Mouse (Mus musculus): ENCODE results near the gene Sult1e1. TPM values are rescaled to one million over a fixed set of nuclear protein-coding genes. Genes with fewer than 3 reads are reported as not detected.

Sult1e1 gene
- polyA plus RNA-seq (2012; fragmentation: generic; extraction: Trizol) = not detected

GRCm38 (mm10) chr5:87591494-87591893 is at the start of gene Sult1e1:
Sult1e1 (minus strand) TSS chr5:87591594.
- Histone ChIP-seq H3K27me3 (ENCODE audit: control insufficient read depth, insufficient read depth, insufficient read length) (no peaks in the 10 kb centered on the region), H3K79me2 (ENCODE audit: control insufficient read depth, insufficient read depth) (no peaks in the 10 kb centered on the region), H3K4me3 (no peak within 1 kb of the TSS), H3K4me2 (ENCODE audit: low read depth) (no peak within 1 kb of the TSS), H3K36me3 (ENCODE audit: control insufficient read depth, insufficient read depth) (no peaks in the 10 kb centered on the region), H3ac (ENCODE audit: control insufficient read depth, insufficient read length) (no peak within 1 kb of the TSS)
- no peak for TF ChIP-seq MYOG (IDR thresholded peaks at IDR 0.05; ENCODE audit: control insufficient read depth in 1 of 3, insufficient read depth in 1 of 3, insufficient read length in 2 of 3, low read depth in 2 of 3)
- no peak for TF ChIP-seq POLR2AphosphoS2 (IDR thresholded peaks at IDR 0.05; ENCODE audit: insufficient read length, low read depth)

GRCm38 (mm10) chr5:87622681-87623080 is 31.3 kb upstream of the Sult1e1 start:
- no peaks in the 10 kb centered on the region for H3K79me2 ChIP-seq (ENCODE audit: control insufficient read depth, insufficient read depth)
- H3ac ChIP-seq (ENCODE audit: control insufficient read depth, insufficient read length) = no peak overlapping the region
- H3K27me3 ChIP-seq (ENCODE audit: control insufficient read depth, insufficient read depth, insufficient read length) = no peaks in the 10 kb centered on the region
- peak; percentile 12; the same call in 1 of the 2 replicates for TF ChIP-seq CEBPB (IDR thresholded peaks at IDR 0.05; ENCODE audit: insufficient read depth, poor library complexity, severe bottlenecking)
- TF ChIP-seq MYOD1 (IDR thresholded peaks at IDR 0.05; ENCODE audit: control insufficient read depth in 1 of 3, insufficient read length in 2 of 3, low read depth in 2 of 3) = no peak
- H3K4me3 ChIP-seq = no peak overlapping the region
- H3K36me3 ChIP-seq (ENCODE audit: control insufficient read depth, insufficient read depth) = no peaks in the 10 kb centered on the region
- no peak overlapping the region for H3K4me2 ChIP-seq (ENCODE audit: low read depth)

- Histone ChIP-seq H3K79me2 (ENCODE audit: control insufficient read depth, insufficient read depth) (no peaks in the 10 kb centered on the region), H3K4me3 (no peak overlapping the region), H3K27me3 (ENCODE audit: control insufficient read depth, insufficient read depth, insufficient read length) (no peaks in the 10 kb centered on the region), H3ac (ENCODE audit: control insufficient read depth, insufficient read length) (no peak overlapping the region), H3K36me3 (ENCODE audit: control insufficient read depth, insufficient read depth) (no peaks in the 10 kb centered on the region), H3K4me2 (ENCODE audit: low read depth) (no peak overlapping the region)
- TF ChIP-seq TCF12 (IDR thresholded peaks at IDR 0.05; ENCODE audit: insufficient read depth, poor library complexity, severe bottlenecking) (no peak), USF1 (IDR thresholded peaks at IDR 0.05; ENCODE audit: low read depth) (no peak), POLR2A (IDR thresholded peaks at IDR 0.05; ENCODE audit: insufficient read length, low read depth) (no peak), CEBPB (IDR thresholded peaks at IDR 0.05; ENCODE audit: insufficient read depth, poor library complexity, severe bottlenecking) (no peak), POLR2AphosphoS2 (IDR thresholded peaks at IDR 0.05; ENCODE audit: insufficient read length, low read depth) (no peak), MYOD1 (IDR thresholded peaks at IDR 0.05; ENCODE audit: control insufficient read depth in 1 of 3, insufficient read length in 2 of 3, low read depth in 2 of 3) (no peak), REST (IDR thresholded peaks at IDR 0.05; ENCODE audit: insufficient read depth, insufficient read length) (no peak), E2F4 (IDR thresholded peaks at IDR 0.05; ENCODE audit: insufficient read depth) (no peak), TCF3 (IDR thresholded peaks at IDR 0.05; ENCODE audit: insufficient read length, low read depth) (no peak)
Observed at GRCm38 (mm10) chr5:87615128-87615390, 23.7 kb upstream of the Sult1e1 start.

GRCm38 (mm10) chr5:87614364-87615127 is 23.2 kb upstream of the Sult1e1 start:
- no peaks in the 10 kb centered on the region for H3K79me2 ChIP-seq (ENCODE audit: control insufficient read depth, insufficient read depth)
- H3ac ChIP-seq (ENCODE audit: control insufficient read depth, insufficient read length) = no peak overlapping the region
- no peak overlapping the region for H3K4me3 ChIP-seq
- no peaks in the 10 kb centered on the region for H3K36me3 ChIP-seq (ENCODE audit: control insufficient read depth, insufficient read depth)
- no peaks in the 10 kb centered on the region for H3K27me3 ChIP-seq (ENCODE audit: control insufficient read depth, insufficient read depth, insufficient read length)
- no peak overlapping the region for H3K4me2 ChIP-seq (ENCODE audit: low read depth)
- no peak for TF ChIP-seq POLR2A (IDR thresholded peaks at IDR 0.05; ENCODE audit: insufficient read length, low read depth)
- no peak for TF ChIP-seq MYOD1 (IDR thresholded peaks at IDR 0.05; ENCODE audit: control insufficient read depth in 1 of 3, insufficient read length in 2 of 3, low read depth in 2 of 3)
- no peak for TF ChIP-seq POLR2AphosphoS2 (IDR thresholded peaks at IDR 0.05; ENCODE audit: insufficient read length, low read depth)
- TF ChIP-seq SRF (IDR thresholded peaks at IDR 0.05; ENCODE audit: control insufficient read depth, insufficient read length, low read depth) = no peak
- TF ChIP-seq TCF3 (IDR thresholded peaks at IDR 0.05; ENCODE audit: insufficient read length, low read depth) = no peak
- TF ChIP-seq USF1 (IDR thresholded peaks at IDR 0.05; ENCODE audit: low read depth) = no peak
- no peak for TF ChIP-seq REST (IDR thresholded peaks at IDR 0.05; ENCODE audit: insufficient read depth, insufficient read length)
- TF ChIP-seq E2F4 (IDR thresholded peaks at IDR 0.05; ENCODE audit: insufficient read depth) = no peak
- TF ChIP-seq TCF12 (IDR thresholded peaks at IDR 0.05; ENCODE audit: insufficient read depth, poor library complexity, severe bottlenecking) = no peak
- TF ChIP-seq MYOG (IDR thresholded peaks at IDR 0.05; ENCODE audit: control insufficient read depth in 1 of 3, insufficient read depth in 1 of 3, insufficient read length in 2 of 3, low read depth in 2 of 3) = no peak
- TF ChIP-seq CEBPB (IDR thresholded peaks at IDR 0.05; ENCODE audit: insufficient read depth, poor library complexity, severe bottlenecking) = no peak
- no peak for TF ChIP-seq MAX (IDR thresholded peaks at IDR 0.05; ENCODE audit: low read depth)

- TF ChIP-seq MAX (IDR thresholded peaks at IDR 0.05; ENCODE audit: low read depth) = no peak
- no peak for TF ChIP-seq POLR2AphosphoS2 (IDR thresholded peaks at IDR 0.05; ENCODE audit: insufficient read length, low read depth)
- TF ChIP-seq MYOD1 (IDR thresholded peaks at IDR 0.05; ENCODE audit: control insufficient read depth in 1 of 3, insufficient read length in 2 of 3, low read depth in 2 of 3) = no peak
- no peak for TF ChIP-seq TCF3 (IDR thresholded peaks at IDR 0.05; ENCODE audit: insufficient read length, low read depth)
- TF ChIP-seq TCF12 (IDR thresholded peaks at IDR 0.05; ENCODE audit: insufficient read depth, poor library complexity, severe bottlenecking) = no peak
- no peak for TF ChIP-seq REST (IDR thresholded peaks at IDR 0.05; ENCODE audit: insufficient read depth, insufficient read length)
- TF ChIP-seq CEBPB (IDR thresholded peaks at IDR 0.05; ENCODE audit: insufficient read depth, poor library complexity, severe bottlenecking) = no peak
- TF ChIP-seq MYOG (IDR thresholded peaks at IDR 0.05; ENCODE audit: control insufficient read depth in 1 of 3, insufficient read depth in 1 of 3, insufficient read length in 2 of 3, low read depth in 2 of 3) = no peak
- no peak for TF ChIP-seq POLR2A (IDR thresholded peaks at IDR 0.05; ENCODE audit: insufficient read length, low read depth)
- TF ChIP-seq USF1 (IDR thresholded peaks at IDR 0.05; ENCODE audit: low read depth) = no peak
- no peak for TF ChIP-seq SRF (IDR thresholded peaks at IDR 0.05; ENCODE audit: control insufficient read depth, insufficient read length, low read depth)
- no peak for TF ChIP-seq E2F4 (IDR thresholded peaks at IDR 0.05; ENCODE audit: insufficient read depth)
- Histone ChIP-seq H3K36me3 (ENCODE audit: control insufficient read depth, insufficient read depth) (no peaks in the 10 kb centered on the region), H3K4me3 (no peak overlapping the region), H3ac (ENCODE audit: control insufficient read depth, insufficient read length) (no peak overlapping the region), H3K27me3 (ENCODE audit: control insufficient read depth, insufficient read depth, insufficient read length) (no peaks in the 10 kb centered on the region), H3K79me2 (ENCODE audit: control insufficient read depth, insufficient read depth) (no peaks in the 10 kb centered on the region), H3K4me2 (ENCODE audit: low read depth) (no peak overlapping the region)
Observed at GRCm38 (mm10) chr5:87601018-87601417, 9.6 kb upstream of the Sult1e1 start.
